Mouse (Mus musculus): ENCODE results near the gene Rc3h1.
"Not testable (repeated sequence)": the region's sequence is repeated elsewhere in the genome, so short reads cannot be mapped to it uniquely, and the experiment has no call there.

Gene Rc3h1

DNA sequence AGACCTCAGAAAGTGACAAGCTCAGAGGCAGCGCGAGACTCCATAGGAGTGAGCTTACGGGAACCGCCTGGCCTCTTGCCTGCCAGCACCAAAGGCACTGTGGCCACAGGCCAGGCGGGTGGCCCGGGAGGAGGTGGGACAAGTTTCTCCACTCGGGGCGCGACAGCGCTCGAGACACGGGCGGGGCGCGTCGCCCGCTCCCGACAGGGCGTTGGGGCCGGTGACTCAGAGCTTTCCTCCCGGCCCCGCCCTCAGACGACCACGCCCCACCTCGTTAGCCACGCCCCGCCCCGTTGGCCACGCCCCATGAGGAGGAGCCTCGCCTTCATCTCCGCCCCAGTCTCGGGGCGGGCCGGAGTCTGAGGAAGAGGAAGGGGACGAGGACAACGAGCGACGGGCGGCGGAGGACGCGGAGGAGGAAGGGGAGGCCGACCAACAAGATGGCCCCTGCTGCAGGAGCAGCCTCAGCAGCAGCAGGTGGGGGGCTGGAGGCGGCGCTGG, at the start of gene Rc3h1:
Rc3h1 (plus strand) TSS at position 362 of the 501 bp plus-strand sequence.
- in situ Hi-C loops (cut with MboI; ENCODE audit: unreplicated experiment in 2 of 2) = no loop called here

DNA sequence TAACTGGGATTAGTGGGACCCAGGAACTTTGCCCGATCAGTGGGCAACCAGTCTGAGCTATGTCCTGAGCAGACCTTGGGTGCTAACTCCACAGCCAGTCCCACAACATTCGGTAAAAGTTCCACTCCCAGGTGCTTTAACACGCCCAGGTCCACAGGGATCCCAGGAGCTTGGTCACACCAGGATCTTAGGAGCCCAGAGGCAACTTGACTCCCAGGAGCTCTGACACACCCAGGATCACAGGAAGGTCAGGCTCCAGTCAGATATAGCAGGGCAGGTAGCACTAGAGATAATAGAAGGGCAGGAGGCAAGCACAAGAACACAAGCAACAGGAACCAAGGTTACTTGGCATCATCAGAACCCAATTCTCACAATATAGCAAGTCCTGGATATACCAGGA, 48.1 kb upstream of the Rc3h1 start:
- in situ Hi-C loops (cut with MboI; ENCODE audit: unreplicated experiment in 2 of 2) = loop anchor here in 1 of 2 experiments (5.0 to 25.0 kb wide), 5 partner anchors 69 to 879 kb away; partner anchors contain the start of gene Cacybp

DNA sequence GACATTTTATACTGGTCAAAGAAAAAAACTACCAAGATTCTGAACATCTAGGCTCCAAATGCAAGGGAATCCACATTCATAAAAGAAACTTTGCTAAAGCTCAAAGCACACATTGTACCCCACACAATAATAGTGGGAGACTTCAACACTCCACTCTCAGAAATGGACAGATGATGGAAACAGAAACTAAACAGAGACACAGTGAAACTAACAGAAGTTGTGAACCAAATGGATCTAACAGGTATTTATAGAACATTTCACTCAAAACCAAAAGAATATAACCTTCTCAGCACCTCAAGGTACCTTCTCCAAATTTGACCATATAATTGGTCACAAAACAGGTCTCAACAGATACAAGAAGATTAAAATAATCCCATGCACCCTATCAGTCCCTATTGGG, 46.3 kb upstream of the Rc3h1 start:
- in situ Hi-C loops (cut with MboI; ENCODE audit: unreplicated experiment in 2 of 2) = loop anchor here (5.0 to 25.0 kb wide), 8 partner anchors 67 to 877 kb away; partner anchors contain the start of gene Cacybp (in 1 of the 2)

DNA sequence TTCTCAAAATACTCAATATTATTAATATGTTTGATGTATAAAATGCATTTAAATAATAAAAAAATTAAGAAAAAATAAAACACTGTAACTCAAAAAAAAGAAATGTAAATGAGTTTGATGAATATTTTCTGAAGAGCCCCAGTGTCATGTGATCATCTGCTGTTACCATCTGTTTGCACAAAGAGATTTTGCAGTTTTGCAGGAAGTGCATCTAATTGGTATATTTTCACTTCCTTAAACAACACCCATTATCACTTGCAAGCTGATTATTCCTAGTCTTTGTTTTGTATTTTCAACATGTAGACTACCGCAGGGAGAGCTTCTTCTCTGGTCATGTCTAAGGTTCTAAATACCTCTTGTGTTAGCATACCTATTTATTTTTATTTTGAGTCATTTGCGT, 45.1 kb upstream of the Rc3h1 start:
- in situ Hi-C loops (cut with MboI; ENCODE audit: unreplicated experiment in 2 of 2) = loop anchor here (5.0 to 25.0 kb wide), 6 partner anchors 104 to 876 kb away; partner anchors contain the start of gene Cacybp (in 1 of the 2)

DNA sequence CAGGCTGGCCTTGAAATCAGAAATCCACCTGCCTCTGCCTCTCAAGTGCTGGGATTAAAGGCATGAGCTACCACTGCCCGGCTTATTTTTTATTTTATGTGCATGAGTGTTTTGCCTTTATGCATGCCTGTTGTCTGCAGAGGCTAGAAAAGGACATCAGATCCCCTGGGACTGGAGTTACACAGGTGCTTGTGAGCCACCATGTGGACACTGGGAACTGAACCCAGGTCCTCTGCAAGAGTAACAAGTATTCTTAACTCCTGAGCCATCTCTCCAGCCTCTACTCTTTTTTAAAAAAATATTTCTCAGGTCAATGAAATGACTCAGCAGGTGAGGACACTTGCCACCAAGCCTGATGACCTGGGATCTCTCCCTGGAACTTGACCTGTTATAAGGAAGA, 44.6 kb upstream of the Rc3h1 start:
- in situ Hi-C loops (cut with MboI; ENCODE audit: unreplicated experiment in 2 of 2) = loop anchor here (5.0 to 25.0 kb wide), 6 partner anchors 104 to 876 kb away; partner anchors contain the start of gene Cacybp (in 1 of the 2)

DNA sequence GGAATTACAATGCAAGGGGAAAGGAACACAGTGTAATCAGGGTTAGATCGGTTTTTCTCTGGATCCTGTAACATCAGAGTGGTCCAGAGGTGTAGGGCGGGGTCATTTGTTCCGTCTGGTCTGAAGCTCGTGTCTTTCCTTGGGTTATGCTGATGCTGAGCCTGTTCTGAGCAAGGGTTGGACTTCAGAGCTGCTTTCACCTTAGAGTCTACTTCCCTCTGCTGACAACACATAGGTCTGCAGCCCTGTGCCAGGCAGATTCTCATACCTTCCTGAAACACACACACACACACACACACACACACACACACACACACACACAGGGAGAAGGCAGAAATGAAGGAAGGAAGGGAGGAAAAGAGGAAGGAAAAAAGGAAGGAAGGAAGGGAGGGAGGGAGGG, 43.2 kb upstream of the Rc3h1 start:
- in situ Hi-C loops (cut with MboI; ENCODE audit: unreplicated experiment in 2 of 2) = loop anchor here (5.0 to 25.0 kb wide), 6 partner anchors 106 to 874 kb away; partner anchors contain the start of gene Cacybp (in 1 of the 2)

DNA sequence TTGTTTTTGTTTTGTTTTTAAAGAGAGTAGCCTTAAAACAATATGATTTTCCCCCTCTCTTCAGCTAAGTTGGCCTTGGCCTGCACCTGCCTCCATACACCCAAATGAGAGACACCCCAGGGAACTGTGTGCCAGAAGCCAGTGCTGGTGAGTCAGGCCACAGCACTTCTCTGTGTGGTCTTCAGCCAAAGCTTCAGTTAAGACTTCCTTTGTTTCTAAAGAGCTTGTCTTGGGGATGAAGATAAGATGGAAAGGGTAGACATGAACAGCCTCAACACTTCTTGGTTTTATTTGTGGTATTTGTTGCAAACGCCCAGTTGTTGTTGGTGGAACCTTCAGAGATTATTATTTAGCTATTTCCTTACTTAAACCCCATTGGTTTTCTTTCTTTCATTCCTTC, 31.5 kb upstream of the Rc3h1 start:
- in situ Hi-C loops (cut with MboI; ENCODE audit: unreplicated experiment in 2 of 2) = loop anchor here in 1 of 2 experiments (25.0 kb wide), 3 partner anchors 312 to 863 kb away; partner anchors contain the start of gene Cacybp

DNA sequence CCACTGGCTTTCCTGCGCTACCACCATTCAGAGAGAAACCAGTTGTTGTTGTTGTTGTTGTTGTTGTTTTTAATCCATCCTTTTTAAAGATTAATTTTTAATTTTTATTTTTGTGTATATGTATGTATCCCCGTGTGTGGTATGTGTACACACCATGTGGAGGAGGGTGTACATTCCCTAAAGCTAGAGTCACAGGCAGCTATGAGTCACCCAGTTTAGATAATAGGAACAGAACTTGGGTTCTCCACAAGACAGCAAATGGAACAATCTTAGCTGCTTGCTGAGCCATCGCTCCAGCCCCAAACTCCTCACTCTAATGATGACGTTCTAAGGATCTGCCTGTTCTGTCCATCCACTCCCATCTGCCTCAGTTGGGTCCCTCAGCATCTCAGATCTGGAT, 29.2 kb upstream of the Rc3h1 start:
- in situ Hi-C loops (cut with MboI; ENCODE audit: unreplicated experiment in 2 of 2) = no loop called here

DNA sequence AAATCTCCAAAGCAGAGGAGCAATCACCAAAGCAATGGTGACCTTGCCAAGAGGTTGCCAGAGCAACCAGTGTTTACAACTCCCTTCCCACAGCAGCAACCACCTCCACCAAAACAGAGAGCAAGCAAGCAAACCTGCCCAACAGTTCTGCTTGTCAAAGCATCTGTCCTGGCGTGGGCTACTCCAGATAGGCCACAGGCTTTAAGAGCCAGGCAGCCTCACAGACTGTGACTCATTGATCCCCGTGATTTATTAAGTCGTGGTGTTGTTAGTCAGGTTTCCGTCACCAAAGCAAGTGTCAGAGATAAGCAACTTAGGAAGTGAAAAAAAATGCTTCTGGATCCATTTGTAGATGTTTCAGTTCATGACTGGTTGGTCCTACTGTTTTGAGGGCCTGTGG, 27.7 kb upstream of the Rc3h1 start:
- in situ Hi-C loops (cut with MboI; ENCODE audit: unreplicated experiment in 2 of 2) = no loop called here

DNA sequence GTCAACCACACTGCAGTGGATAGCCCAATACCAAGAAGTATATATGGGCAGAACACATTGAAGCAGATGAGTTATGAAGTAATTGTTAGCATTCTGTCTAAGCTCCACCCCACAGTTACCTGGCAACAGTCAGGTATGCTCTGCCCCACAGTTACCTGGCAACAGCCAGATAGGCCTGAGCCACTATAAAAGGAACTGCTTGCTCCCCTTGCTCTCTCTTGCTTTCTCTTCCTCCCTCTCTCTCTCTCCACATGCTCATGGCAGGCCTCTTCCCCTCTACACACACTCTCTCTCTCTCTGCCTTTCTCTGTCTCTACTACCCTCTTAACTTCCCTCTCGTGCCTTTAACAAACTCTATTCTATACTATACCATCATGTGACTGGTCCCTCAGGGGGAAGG, 24.8 kb upstream of the Rc3h1 start:
- in situ Hi-C loops (cut with MboI; ENCODE audit: unreplicated experiment in 2 of 2) = not testable (repeated sequence)

DNA sequence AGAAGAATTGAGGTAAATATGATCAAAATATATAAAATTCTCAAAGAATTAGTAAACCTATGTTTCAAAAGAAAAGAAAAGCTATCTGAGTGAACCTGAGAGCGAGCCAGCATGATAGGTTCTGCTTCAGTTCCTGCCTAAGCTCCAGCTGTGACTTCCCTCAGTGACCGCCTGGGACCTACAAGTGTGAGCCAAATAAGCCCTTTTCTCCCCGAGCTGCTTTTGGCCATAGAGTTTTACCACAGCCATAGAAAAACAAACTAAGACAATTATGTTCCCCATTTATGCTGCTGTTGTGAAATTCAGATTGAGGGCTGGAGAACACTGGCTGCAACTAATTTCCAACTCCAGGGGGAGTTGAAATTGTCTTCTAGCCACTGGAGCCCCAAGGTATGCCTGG, 24.2 kb upstream of the Rc3h1 start:
- in situ Hi-C loops (cut with MboI; ENCODE audit: unreplicated experiment in 2 of 2) = no loop called here

DNA sequence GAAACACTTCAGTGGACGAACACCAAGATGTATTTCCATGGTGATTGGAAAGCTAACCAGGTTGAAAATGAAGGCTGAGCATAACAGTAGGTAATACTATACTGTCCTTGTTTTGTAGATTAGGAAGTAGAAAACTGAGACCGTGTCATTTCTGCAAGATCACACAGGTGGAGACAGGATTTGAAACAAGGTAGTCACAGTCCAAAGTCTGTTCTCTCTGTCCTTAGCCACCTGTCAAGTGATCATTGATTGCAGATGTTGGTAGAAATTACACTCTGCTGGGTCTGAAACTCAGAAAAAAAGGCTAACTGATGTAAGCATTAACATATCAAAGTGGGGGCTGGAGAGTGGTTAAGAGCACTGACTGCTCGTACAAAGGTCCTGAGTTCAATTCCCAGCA, 21.9 kb upstream of the Rc3h1 start:
- in situ Hi-C loops (cut with MboI; ENCODE audit: unreplicated experiment in 2 of 2) = no loop called here

DNA sequence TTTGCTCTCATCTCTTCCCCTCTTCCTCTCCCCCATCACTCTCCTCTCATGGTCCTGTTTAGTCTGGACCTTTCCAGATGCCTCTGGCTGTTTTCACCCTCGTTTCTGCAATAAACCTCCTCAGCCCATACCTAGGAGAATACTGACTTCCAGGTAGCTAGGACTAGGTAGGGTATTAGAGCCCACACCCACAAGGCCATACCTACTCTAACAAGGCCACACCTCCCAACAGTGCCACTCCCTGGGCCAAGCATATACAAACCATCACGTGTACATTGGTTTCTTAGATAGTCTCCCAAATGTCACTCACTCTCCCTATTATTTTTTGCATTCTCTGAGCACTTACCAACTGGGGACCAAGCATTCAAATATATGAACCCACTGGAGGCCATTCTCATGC, 21.2 kb upstream of the Rc3h1 start:
- in situ Hi-C loops (cut with MboI; ENCODE audit: unreplicated experiment in 2 of 2) = no loop called here

DNA sequence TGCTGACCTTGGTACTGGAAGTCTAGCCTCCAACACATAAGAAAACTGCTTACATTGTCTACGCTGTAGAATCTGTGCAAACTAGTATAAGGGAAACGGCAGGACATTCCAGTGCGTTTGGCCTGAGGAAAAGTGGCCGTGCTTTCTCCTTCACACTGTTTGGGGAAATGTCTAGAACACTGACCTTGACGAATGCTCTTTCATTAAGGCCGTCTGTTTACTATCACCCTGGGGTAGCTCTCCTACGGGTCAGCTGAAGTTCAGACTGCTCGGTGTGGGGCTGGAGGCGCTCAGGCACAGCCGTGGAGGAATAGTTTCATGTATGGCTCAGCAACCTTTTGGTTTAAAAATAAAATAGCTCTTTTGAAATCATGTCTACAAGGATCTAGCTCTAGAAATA, 6.5 kb upstream of the Rc3h1 start:
- in situ Hi-C loops (cut with MboI; ENCODE audit: unreplicated experiment in 2 of 2) = no loop called here

DNA sequence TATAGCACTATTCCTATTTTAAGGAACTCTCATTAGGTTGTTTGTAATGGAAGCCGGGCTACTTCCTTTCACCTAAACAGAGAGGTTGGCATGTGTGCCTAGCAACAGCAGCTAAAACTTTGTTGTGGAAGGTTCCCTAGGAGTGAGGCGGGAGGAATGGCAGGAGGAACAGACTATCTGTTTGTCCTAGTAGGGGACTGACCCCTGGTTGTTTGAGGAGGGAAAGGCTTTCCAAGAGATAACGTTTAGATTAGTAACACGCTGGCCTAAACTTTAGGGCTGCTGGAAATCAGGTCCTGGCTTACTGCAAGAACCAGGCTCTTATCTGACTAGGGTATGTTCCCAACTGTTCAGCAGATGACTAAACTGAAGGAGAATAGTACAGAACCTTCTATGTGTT, 2.2 kb upstream of the Rc3h1 start:
- in situ Hi-C loops (cut with MboI; ENCODE audit: unreplicated experiment in 2 of 2) = no loop called here

DNA sequence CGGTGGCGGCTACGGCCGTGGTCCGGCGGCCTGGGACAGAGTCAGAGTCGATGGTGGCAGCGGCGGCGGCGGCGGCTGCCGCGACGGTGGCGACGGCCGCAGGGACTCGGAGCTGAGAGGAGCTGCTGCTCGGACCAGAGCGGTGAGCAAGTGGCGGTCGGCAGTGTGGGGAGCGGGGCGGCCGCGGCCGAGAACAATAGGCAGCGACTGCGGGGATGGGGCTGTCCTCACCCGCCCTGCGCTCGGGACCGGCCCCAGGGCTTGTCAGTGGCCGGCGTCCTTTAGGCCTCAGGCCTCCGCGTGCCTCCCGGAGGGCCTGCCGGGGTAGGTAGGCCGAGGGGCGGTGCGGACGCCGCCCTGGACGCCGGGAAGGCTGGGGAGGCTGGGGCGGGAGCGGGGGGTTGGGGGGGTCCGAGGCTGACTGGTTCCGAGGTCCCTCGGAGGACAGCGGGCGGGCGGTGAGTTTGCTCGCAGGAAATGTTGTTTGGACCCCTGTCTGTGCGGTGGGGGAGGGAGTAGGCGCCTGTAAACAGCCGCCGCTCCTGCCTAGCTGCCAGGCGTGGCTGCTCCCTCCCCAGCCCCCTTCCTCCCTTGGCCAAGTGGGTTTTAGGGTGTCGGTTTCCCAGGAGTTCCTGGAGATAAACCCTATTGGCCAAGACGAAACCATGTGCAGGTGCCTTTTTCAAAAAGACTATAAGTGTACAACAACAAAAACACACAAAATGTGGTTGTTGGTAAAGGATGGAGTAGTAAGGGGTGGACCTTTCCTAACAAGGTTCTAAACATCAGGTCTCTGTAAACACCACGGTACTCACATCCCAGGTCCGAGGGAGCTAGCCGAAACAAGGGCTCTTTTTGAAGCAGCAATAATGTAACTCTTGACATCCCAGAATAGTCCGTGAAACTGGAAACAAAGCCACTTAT, 602 bp downstream of the Rc3h1 start:
- in situ Hi-C loops (cut with MboI; ENCODE audit: unreplicated experiment in 2 of 2) = no loop called here

DNA sequence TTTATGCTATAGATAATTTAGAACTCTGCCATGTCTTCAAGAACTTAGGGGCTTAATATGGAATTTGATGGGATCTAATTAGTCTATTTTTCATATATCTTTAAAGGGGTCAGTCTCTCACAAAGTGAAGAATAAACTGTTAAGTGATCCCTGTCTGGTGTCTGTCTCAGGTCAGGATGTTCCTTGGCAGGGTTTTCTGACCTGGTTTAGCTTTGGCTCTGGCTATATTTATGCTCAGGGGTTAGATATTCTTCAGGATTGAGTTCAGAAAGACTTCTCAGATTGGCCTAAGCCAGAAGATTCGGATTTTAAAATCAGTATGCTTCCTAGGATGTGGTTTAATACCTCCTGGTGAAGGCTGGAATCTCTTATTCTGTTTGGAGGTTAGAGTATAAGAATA, 4.0 kb downstream of the Rc3h1 start:
- in situ Hi-C loops (cut with MboI; ENCODE audit: unreplicated experiment in 2 of 2) = no loop called here

DNA sequence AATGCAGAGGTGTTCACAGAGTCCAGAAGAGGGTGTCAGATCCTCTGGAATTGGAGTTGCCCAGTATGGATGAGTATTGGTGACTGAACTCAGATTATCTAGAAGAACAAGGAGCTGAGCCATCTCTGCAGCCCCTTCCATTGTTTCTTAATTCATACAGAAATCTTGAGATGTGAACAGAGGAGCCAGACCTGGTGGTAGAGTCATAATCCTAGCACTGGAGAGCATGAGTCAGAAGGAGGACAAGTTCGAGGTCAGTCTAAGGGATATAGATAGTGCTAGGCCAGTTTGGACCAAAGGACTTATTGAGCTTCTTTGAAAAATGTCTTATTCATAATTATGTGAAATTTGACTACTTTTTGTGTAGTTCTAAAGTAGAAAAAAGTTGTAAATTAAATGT, 4.6 kb downstream of the Rc3h1 start:
- in situ Hi-C loops (cut with MboI; ENCODE audit: unreplicated experiment in 2 of 2) = no loop called here

DNA sequence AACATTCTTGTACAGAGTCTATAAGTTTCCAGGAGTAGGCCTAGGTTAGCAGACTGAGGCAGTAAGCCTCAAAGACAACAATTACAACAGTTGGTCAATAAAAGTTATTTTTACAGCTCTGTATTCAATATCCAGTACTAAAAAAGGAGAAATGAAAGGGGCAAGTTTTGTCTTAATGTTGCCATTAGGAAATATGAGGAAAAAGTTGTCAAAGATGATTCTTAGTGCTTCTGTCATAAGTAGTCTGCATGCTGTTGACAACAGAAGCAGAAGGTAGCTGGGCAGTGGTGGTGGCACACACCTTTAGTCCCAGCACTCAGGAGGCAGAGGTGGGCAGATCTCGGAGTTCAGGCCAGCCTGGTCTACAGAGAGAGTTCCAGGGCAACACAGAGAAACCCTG, 13.2 kb downstream of the Rc3h1 start:
- in situ Hi-C loops (cut with MboI; ENCODE audit: unreplicated experiment in 2 of 2) = no loop called here

DNA sequence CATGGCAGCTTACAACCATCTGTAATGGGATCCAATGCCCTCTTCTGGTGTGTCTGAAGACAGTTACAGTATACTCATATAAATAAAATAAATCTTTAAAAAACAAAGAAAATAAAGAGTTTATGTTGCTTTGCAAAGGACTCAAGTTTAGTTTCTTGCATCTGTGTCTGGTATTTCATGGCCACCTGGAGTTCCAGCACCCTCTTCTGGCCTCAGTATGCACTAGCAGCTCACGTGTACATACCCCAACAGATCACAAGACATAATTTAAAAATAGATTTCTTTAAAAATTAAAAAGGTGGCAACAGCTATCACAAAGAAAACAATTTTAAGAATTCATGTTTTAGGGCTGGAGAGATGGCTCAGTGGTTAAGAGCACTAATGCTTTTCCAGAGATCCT, 15.7 kb downstream of the Rc3h1 start:
- in situ Hi-C loops (cut with MboI; ENCODE audit: unreplicated experiment in 2 of 2) = no loop called here

DNA sequence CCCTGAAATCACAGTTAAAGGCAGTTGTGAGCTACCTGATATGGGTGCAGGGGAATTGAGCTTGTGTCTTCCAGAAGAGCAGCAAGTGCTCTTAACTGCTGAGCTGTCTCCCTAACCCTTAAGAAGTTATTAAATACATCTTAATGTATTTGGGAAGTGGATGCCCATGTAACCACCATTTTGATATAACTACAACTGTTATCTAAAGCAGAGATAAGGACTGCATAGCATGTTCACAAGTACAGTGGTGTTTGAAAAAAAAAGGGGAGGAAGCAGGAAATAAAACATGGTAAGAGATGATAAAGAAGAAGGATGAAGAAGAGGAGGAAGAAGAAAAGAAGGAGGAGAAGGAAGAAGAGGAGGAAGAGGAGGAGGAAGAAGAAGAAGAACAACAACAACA, 25.1 kb downstream of the Rc3h1 start:
- in situ Hi-C loops (cut with MboI; ENCODE audit: unreplicated experiment in 2 of 2) = loop anchor here (5.0 to 25.0 kb wide), 6 partner anchors 79 to 1644 kb away; no protein-coding TSS in a partner anchor
